Mouse (Mus musculus): ENCODE measurements at regions not wholly inside any gene's neighbourhood (a gene's known extent, or its start where the extent isn't known, plus 50 kb on each side); places are given as distances from the start of the nearest gene placed in this dataset.
"Not testable (repeated sequence)": the region's sequence is repeated elsewhere in the genome, so short reads cannot be mapped to it uniquely, and the experiment has no call there.

DNA sequence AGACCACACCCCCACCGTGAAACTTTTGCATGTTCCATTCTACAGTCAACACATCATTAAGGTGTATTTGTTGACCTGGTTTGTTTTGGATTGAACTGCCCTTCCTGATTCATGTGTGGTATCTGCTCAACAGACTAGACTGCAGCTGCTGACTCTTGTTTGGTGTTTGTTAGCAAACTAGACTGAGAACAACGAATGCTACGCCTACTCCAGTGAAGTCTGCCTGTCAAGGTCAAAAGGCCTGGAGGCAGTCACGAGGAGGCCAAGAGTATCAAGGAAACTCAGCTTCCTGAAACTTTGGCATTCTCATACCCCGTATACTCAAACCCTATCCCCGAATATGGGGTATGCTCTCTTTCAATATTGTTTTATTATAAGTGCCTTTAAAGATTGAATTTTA is 194.2 kb upstream of the Spin1 start:
- H3K9me3 ChIP-seq (replicated peaks); H3K27ac ChIP-seq; H3K27me3 ChIP-seq; H3K36me3 ChIP-seq (ENCODE audit: poor library complexity, severe bottlenecking); H3K4me2 ChIP-seq; H3K9ac ChIP-seq; ATAC-seq; H3K4me1 ChIP-seq; H3K4me3 ChIP-seq: not testable (repeated sequence)
- WGBS, result 89% methylated on average over 6 of the region's 6 CpGs

DNA sequence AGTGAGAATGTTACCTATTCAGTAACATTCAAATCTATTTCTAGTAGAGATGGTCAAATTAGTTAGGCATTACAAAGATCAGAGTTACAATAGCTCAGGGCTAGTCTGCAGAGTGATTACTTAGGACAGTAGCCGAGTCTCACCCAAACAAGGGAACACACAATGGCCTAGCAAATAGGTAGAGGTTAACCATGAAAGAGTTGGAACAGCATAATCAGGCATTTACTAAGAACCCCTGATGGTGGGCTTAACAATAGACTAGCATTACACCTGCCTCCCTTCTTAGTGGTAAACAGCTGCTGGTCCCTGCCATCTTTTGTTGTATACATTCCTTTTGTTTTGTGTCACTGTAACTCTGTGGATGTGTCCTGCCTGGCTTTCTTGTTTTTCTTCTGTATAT is 193.8 kb upstream of the Spin1 start:
- no peaks in the 10 kb centered on the region for H3K27me3 ChIP-seq
- 68% methylated on average over 1 of the region's 1 CpGs for WGBS
- no peak overlapping the region for H3K9ac ChIP-seq
- no peaks in the 10 kb centered on the region for H3K36me3 ChIP-seq (ENCODE audit: poor library complexity, severe bottlenecking)
- no peaks in the 10 kb centered on the region for H3K9me3 ChIP-seq (replicated peaks)
- no peak overlapping the region for H3K4me3 ChIP-seq
- H3K27ac ChIP-seq, result no peak overlapping the region
- ATAC-seq, result no peak
- no peak overlapping the region for H3K4me2 ChIP-seq
- no peaks in the 10 kb centered on the region for H3K4me1 ChIP-seq

DNA sequence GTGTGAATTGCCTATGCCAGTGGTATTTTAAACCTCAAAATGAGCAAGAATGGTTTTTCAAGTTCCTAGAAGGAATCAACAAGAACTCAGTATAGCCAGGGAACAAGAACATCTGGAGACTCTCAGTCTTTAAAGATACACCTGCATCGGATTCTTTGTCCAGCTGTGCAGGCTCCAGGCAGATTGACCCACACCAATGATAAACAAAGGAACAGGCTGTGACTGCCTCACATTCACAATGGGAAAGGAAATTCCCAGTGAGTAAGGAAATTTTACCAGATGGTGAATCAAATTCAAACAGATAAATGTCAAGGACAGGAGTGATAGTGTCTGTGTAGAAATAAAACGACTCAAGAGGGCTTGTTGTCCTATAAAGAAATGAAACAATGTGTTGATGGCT is 187.9 kb upstream of the Spin1 start:
- ATAC-seq; H3K4me2 ChIP-seq; H3K36me3 ChIP-seq (ENCODE audit: poor library complexity, severe bottlenecking); H3K27me3 ChIP-seq; H3K4me3 ChIP-seq; H3K9me3 ChIP-seq (replicated peaks); H3K4me1 ChIP-seq; H3K27ac ChIP-seq; H3K9ac ChIP-seq: not testable (repeated sequence)
- WGBS, result 76% methylated on average over 2 of the region's 2 CpGs

DNA sequence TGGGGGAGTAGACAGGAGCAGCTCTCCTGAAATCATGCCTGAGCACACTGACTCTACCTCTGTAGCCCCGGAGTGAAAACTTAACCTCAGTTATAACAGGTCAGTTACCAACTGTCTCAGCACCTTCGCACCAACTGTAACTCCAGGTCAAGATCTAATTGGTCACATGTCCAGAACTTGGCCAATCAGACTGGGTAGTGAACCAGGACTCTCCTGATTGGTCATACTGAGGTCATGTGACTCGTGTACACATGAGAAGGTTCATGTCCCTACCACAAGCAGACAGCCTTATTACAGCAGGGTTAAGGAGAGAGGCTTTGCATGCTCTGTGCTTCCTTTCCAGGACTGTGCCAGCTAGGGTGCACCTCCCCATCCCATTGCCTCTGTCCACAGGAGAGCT is 166.7 kb upstream of the Spin1 start:
- H3K9me3 ChIP-seq (replicated peaks); ATAC-seq; H3K9ac ChIP-seq; H3K4me3 ChIP-seq; H3K4me1 ChIP-seq; H3K27ac ChIP-seq; H3K27me3 ChIP-seq; H3K4me2 ChIP-seq; H3K36me3 ChIP-seq (ENCODE audit: poor library complexity, severe bottlenecking): not testable (repeated sequence)
- WGBS, result 90% methylated on average over 3 of the region's 3 CpGs

DNA sequence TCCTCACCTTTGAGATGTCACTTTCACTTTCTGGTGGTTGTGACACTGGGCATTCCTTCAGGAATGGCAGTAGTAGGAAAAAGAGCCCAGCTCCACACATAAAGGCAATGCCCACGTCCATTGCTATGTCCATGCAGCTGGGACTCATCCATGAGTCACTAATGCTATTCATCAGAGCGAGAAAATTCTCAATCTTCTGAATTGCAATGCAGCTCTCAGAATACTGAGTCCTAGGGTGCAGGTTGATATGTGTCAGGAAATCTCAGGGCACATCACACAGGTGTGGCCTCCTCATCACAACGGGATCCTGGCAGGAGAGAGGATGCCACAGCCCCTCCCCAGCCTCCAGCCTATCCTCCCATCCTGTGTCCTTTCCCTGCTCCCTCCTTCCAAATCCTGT is 158.1 kb upstream of the Spin1 start:
- Histone ChIP-seq H3K9me3 (replicated peaks) (no peaks in the 10 kb centered on the region), H3K4me3 (no peak overlapping the region), H3K27ac (no peak overlapping the region), H3K4me1 (no peaks in the 10 kb centered on the region), H3K27me3 (no peaks in the 10 kb centered on the region), H3K9ac (no peak overlapping the region), H3K36me3 (ENCODE audit: poor library complexity, severe bottlenecking) (no peaks in the 10 kb centered on the region), H3K4me2 (no peak overlapping the region)
- WGBS, result 64% methylated on average over 3 of the region's 3 CpGs
- ATAC-seq, result no peak

DNA sequence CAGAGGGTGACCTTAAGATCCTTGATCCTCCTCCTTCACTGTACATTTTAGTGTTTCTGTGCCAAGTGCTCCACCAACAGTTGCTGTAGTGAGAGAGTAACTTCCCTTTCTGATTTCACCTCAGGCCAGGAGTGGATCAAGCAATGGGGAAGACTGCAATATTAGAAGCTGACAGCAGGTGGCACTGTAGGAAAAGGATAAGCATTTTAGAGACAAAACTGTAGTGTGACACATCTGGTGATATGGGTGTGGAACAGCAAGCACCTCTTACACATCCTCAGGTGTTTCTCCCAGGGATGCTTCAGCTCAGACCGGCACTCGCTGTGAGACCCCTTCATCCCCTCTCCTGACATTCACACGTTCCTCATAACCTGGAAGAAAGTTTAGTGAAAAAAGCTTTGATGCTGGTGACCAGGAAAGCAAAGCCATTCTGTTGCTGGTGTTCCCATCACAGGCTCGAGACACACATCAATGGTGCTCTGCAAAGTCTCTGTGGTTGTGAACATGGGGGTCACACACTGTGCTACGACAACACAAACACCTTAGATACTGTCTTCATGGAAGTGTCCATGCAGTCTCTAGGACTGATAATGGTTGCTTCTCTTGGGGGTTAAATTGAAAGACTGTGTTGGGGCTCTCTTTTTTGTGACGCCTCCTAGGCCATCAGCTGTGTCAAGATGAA is 151.0 kb upstream of the Spin1 start:
- ATAC-seq, result peak; percentile 67; the same call in 1 of the 2 replicates
- H3K4me2 ChIP-seq, result no peak overlapping the region
- no peak overlapping the region for H3K27ac ChIP-seq

DNA sequence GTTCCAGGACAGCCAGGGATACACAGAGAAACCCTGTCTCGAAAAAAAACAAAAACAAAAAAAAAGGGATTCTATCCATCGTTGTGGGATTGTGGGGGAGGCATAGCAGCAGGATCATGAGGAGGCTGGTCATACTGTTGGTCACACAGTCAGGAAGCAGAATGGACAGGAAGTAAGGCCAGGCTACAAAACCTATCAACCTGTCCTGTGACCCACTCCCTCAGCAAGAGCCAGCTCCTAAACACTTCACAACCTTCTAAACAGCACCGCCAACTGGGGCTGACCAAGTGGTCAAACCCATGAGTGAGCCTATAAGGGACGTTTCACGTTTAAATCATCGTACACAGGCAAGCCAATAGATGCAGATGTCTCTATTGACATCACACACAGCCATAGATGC is 146.0 kb upstream of the Spin1 start:
- no peak for ATAC-seq
- H3K9ac ChIP-seq, result no peak overlapping the region
- H3K4me2 ChIP-seq, result no peak overlapping the region
- H3K4me3 ChIP-seq, result no peak overlapping the region
- no peaks in the 10 kb centered on the region for H3K4me1 ChIP-seq
- 90% methylated on average over 6 of the region's 6 CpGs for WGBS
- H3K27me3 ChIP-seq, result no peaks in the 10 kb centered on the region
- no peak overlapping the region for H3K27ac ChIP-seq
- H3K9me3 ChIP-seq (replicated peaks), result no peaks in the 10 kb centered on the region
- H3K36me3 ChIP-seq (ENCODE audit: poor library complexity, severe bottlenecking), result no peaks in the 10 kb centered on the region

More for the DNA sequence above, 151.0 kb upstream of the Spin1 start:
- no peaks in the 10 kb centered on the region for H3K4me1 ChIP-seq
- no peak overlapping the region for H3K9ac ChIP-seq
- no peak overlapping the region for H3K4me3 ChIP-seq
- 44% methylated on average over 6 of the region's 6 CpGs for WGBS
- no peaks in the 10 kb centered on the region for H3K9me3 ChIP-seq (replicated peaks)
- no peaks in the 10 kb centered on the region for H3K27me3 ChIP-seq
- no peaks in the 10 kb centered on the region for H3K36me3 ChIP-seq (ENCODE audit: poor library complexity, severe bottlenecking)

DNA sequence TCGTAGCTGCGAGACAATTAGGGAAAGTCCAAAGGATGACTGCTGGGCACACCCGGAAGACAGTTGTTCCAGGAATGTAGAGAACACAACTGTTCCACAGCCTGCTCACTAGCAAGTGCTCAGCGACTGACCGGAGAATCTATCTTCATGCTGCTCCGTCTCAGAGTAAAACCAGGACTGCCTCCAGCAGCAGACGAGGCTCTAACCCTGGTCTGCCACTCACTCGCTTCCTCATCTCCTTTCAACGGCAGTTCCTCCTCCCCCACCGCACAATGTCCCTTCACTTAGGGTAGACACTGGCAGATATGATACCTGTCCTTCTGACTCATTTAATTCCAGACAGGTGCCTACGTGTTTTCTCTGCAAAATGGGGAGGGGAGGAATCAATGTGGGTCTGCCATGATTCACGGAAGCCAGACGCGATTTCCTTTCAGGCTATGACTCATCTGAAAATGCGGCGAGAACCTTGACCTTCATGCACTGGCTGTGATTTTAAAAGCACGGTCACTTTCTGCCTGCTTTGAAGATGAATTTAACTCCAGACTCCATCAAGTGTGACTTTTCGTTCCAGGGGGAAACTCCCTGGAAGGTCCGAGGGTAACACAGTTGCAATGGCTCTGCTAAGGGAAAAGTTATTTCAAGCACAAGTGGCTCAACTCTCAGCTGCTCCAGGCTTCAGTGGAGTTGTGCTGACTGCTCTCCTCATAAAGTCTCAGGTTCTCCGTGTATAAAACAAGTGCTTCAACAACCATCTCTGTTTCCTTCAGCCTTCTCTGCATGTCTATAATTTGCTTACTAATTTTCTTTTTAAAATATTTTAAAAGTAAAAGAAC is 142.4 kb upstream of the Spin1 start:
- Histone ChIP-seq H3K4me3 (no peak overlapping the region), H3K27me3 (no peaks in the 10 kb centered on the region), H3K9me3 (replicated peaks) (no peaks in the 10 kb centered on the region), H3K36me3 (ENCODE audit: poor library complexity, severe bottlenecking) (no peaks in the 10 kb centered on the region), H3K9ac (no peak overlapping the region), H3K4me1 (no peaks in the 10 kb centered on the region), H3K4me2 (no peak overlapping the region), H3K27ac (no peak overlapping the region)
- 76% methylated on average over 20 of the region's 20 CpGs for WGBS
- ATAC-seq, result no peak

DNA sequence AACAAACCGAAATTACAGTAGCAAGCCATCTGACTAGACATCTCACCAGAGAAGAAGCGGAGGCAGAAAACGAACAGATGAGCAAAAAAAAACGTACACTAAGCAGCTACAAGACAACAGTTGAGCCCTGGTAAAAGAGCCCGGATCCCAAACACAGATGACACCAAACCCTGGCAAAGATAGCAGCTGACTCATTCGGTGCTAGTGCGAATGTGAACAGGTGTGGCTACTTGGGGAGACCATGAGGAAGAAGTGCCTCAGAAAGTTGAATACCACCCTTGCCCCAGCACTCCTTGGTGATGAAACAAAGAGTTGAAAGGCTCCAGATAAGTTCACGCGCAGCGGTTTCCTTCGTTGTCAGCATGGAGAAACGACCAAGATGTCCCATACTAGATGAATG is 139.8 kb upstream of the Spin1 start:
- no peak overlapping the region for H3K4me2 ChIP-seq
- H3K27me3 ChIP-seq, result no peaks in the 10 kb centered on the region
- H3K4me3 ChIP-seq, result no peak overlapping the region
- H3K9me3 ChIP-seq (replicated peaks), result peaks cover 7% of the 10 kb centered on the region
- no peaks in the 10 kb centered on the region for H3K36me3 ChIP-seq (ENCODE audit: poor library complexity, severe bottlenecking)
- H3K27ac ChIP-seq, result no peak overlapping the region
- no peaks in the 10 kb centered on the region for H3K4me1 ChIP-seq
- WGBS, result 87% methylated on average over 12 of the region's 12 CpGs
- no peak overlapping the region for H3K9ac ChIP-seq
- ATAC-seq, result no peak

DNA sequence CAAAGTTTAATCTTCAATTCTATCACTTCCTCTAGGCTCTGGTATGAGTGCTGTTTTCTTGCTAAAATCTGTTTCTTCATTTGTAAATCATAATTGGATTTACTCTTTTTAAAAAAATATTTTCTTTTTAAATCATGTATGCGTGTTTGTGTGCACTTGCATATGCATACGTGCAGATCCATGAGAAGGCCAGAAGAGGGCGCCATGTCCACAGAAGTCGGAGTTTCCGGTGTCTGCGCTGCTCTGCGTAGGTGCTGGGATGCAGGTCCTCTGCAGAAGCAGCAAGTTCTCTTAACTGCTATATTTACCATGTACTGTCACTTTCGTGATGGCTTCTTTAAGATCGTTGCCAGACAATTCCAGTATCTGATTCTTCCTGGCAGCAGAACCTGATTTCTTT is 136.6 kb upstream of the Spin1 start:
- WGBS, result 77% methylated on average over 9 of the region's 9 CpGs

DNA sequence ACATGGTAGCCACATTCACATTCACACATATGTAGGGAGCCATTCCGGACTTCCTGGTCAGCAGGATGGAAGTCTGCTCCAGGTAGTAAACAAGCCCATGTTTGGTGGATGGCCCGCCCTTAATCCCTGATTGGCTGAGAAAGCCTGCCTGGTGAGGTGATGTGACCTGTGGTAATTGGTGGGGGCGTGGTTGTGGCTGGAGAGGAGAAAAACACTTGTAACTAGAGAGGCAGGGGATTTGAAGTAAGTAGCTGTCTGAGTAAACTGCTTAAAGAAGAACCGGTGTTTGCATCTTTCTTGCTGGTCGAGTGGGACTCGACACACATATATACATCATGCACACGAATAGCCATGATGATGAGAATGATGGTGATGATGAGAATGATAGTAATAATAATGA is 135.6 kb upstream of the Spin1 start:
- not testable (repeated sequence) for H3K9ac ChIP-seq; ATAC-seq; H3K27ac ChIP-seq; H3K9me3 ChIP-seq (replicated peaks); H3K27me3 ChIP-seq; H3K4me3 ChIP-seq; H3K4me1 ChIP-seq; H3K36me3 ChIP-seq (ENCODE audit: poor library complexity, severe bottlenecking); H3K4me2 ChIP-seq
- WGBS, result 76% methylated on average over 7 of the region's 7 CpGs

More for the DNA sequence above, 136.6 kb upstream of the Spin1 start:
- Histone ChIP-seq H3K4me1 (no peaks in the 10 kb centered on the region), H3K27ac (no peak overlapping the region), H3K4me3 (no peak overlapping the region), H3K27me3 (no peaks in the 10 kb centered on the region), H3K4me2 (no peak overlapping the region), H3K36me3 (ENCODE audit: poor library complexity, severe bottlenecking) (no peaks in the 10 kb centered on the region), H3K9ac (no peak overlapping the region), H3K9me3 (replicated peaks) (peaks cover 7% of the 10 kb centered on the region)
- no peak for ATAC-seq

DNA sequence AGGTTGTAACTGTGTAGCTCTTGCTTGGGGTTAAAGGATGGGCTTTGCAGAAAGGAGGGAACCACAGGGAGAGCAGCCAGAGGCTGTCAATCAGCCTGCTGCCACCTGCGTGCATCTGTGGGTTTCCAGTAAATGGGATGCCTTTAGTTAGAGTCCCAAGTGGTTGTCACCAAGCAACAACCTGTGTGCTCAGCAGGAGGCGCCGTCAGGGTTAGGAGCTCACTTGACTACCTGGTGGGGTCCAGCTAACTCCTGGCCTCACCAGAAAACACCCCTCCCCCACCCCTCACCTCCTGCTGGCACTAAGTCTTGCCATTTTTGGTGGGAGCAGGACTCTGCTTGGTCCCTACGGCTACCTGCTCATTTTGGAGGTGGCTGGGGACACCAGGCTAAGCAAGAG is 135.0 kb upstream of the Spin1 start:
- no peak for ATAC-seq
- peaks cover 7% of the 10 kb centered on the region for H3K9me3 ChIP-seq (replicated peaks)

DNA sequence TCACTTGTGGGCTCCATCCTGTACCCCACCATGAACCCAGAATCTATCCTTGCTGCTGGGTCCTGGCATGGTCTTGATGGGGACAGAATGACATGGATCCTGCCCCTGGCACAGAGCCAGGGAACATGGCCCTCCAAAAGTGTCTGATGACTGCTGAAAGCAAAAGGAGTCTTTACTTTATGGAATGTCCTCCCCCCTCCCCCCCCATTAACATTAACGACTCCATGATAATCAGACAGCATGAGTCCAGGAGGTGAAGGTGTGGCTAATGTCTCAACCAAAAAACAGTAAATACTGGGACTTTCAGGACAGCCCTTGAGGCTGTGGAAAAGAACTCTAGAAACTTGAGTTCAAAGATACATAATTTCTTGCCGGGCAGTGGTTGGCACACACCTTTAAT is 133.9 kb upstream of the Spin1 start:
- Histone ChIP-seq H3K27ac (no peak overlapping the region), H3K4me1 (no peaks in the 10 kb centered on the region), H3K9me3 (replicated peaks) (peaks cover 7% of the 10 kb centered on the region), H3K36me3 (ENCODE audit: poor library complexity, severe bottlenecking) (no peaks in the 10 kb centered on the region), H3K4me2 (no peak overlapping the region), H3K27me3 (no peaks in the 10 kb centered on the region), H3K4me3 (no peak overlapping the region), H3K9ac (no peak overlapping the region)
- WGBS, result 81% methylated on average over 2 of the region's 2 CpGs
- ATAC-seq, result no peak

More for the DNA sequence above, 135.0 kb upstream of the Spin1 start:
- Histone ChIP-seq H3K4me3 (no peak overlapping the region), H3K4me2 (no peak overlapping the region), H3K9ac (no peak overlapping the region), H3K27ac (no peak overlapping the region), H3K36me3 (ENCODE audit: poor library complexity, severe bottlenecking) (no peaks in the 10 kb centered on the region), H3K4me1 (no peaks in the 10 kb centered on the region), H3K27me3 (no peaks in the 10 kb centered on the region)
- WGBS, result 69% methylated on average over 4 of the region's 4 CpGs

Measured in forebrain, embryonic 13.5 days (tissue).